8 mouse cellular contexts compared by ENCODE assay signal in genomic region chr10:81140717-81141454, GRCm38 (mm10). TPM values are rescaled to one million over a fixed set of nuclear protein-coding genes. Genes with fewer than 3 reads are reported as not detected.
A peak's percentile ranks its signal among the peaks of the same experiment; 100 is the strongest.
DNase-seq lines count a peak whose midpoint lies in the region; ATAC-seq and TF ChIP-seq lines count a peak whose summit lies in the region.

No protein-coding gene starts in this region.

- TF ChIP-seq POLR2A in spleen, adult 2 months (IDR thresholded peaks at IDR 0.05; ENCODE audit: low read depth, low read length): no peak

- H3K9ac ChIP-seq in forebrain, embryonic 14.5 days (ENCODE audit: low read length): peak overlapping the region; percentile 29; the same call in 1 of the 2 replicates
- peak overlapping the region; percentile 87 for H3K9ac ChIP-seq in intestine, postnatal 0 days (ENCODE audit: low read depth, low read length)

- H3K4me1 ChIP-seq in spleen, adult 2 months (ENCODE audit: control insufficient read depth, insufficient read depth, insufficient read length): peaks cover 31% of the 10 kb centered on the region; the same call in 1 of the 2 replicates
- H3K4me1 ChIP-seq in forebrain, embryonic 14.5 days (ENCODE audit: control insufficient read depth, insufficient read depth, low read length): peaks cover 13% of the 10 kb centered on the region
- H3K4me1 ChIP-seq in intestine, postnatal 0 days (replicated peaks; ENCODE audit: control insufficient read depth, insufficient read depth, low read length): peaks cover 16% of the 10 kb centered on the region

- 38% methylated on average over 10 of the region's 10 CpGs for WGBS in spleen, adult 2 months
- WGBS in forebrain, embryonic 14.5 days: 74% methylated on average over 10 of the region's 10 CpGs
- WGBS in intestine, postnatal 0 days: 16% methylated on average over 9 of the region's 10 CpGs

- no peaks in the 10 kb centered on the region for H3K27me3 ChIP-seq in spleen, adult 2 months (ENCODE audit: control insufficient read depth, insufficient read depth, low read length)
- peaks cover under 1% of the 10 kb centered on the region; the same call in 1 of the 2 replicates for H3K27me3 ChIP-seq in forebrain, embryonic 14.5 days (replicated peaks; ENCODE audit: control insufficient read depth, insufficient read depth, low read length)
- no peaks in the 10 kb centered on the region for H3K27me3 ChIP-seq in intestine, postnatal 0 days (replicated peaks; ENCODE audit: control insufficient read depth, insufficient read depth, low read length)

- no peak for TF ChIP-seq CTCF in spleen, adult 2 months (IDR thresholded peaks at IDR 0.05; ENCODE audit: extremely low read depth, insufficient read depth, insufficient read length, insufficient replicate concordance)
- TF ChIP-seq CTCF in intestine, postnatal 0 days (IDR thresholded peaks at IDR 0.05; ENCODE audit: low read depth): no peak

- peaks cover 23% of the 10 kb centered on the region for H3K36me3 ChIP-seq in spleen, adult 2 months (ENCODE audit: control insufficient read depth, insufficient read depth, low read length)
- H3K36me3 ChIP-seq in forebrain, embryonic 14.5 days (ENCODE audit: control insufficient read depth, insufficient read depth, low read length): peaks cover 27% of the 10 kb centered on the region
- H3K36me3 ChIP-seq in intestine, postnatal 0 days (ENCODE audit: control insufficient read depth, insufficient read depth): peaks cover 26% of the 10 kb centered on the region

- no peak for DNase-seq in spleen, adult 2 months (ENCODE audit: low read depth in 1 of 2, low spot score in 2 of 2)
- DNase-seq in spleen, postnatal 14 days (ENCODE audit: low spot score in 2 of 2): no peak
- no peak for DNase-seq in forebrain, embryonic 14.5 days (ENCODE audit: low spot score)
- DNase-seq in lung, postnatal 14 days: peak; percentile 52
- DNase-seq in right cerebral cortex, adult 18-20 months: no peak
- no peak for DNase-seq in adrenal gland, postnatal 25 days
- no peak for DNase-seq in urinary bladder, postnatal 14 days (ENCODE audit: low spot score)

- no peak for ATAC-seq in forebrain, embryonic 14.5 days
- no peak for ATAC-seq in intestine, postnatal 0 days

- 0 out of 2 replicates have a peak overlapping the region, but pooled peaks have one; percentile 21 for H3K27ac ChIP-seq in spleen, adult 2 months (ENCODE audit: insufficient read depth, low read length)
- H3K27ac ChIP-seq in forebrain, embryonic 14.5 days (ENCODE audit: low read depth, low read length): no peak overlapping the region
- H3K27ac ChIP-seq in intestine, postnatal 0 days (ENCODE audit: low read depth, low read length): peak overlapping the region; percentile 91

- H3K9me3 ChIP-seq in forebrain, embryonic 14.5 days (replicated peaks; ENCODE audit: control insufficient read depth, low read length): no peaks in the 10 kb centered on the region
- no peaks in the 10 kb centered on the region for H3K9me3 ChIP-seq in intestine, postnatal 0 days (ENCODE audit: control insufficient read depth)

- H3K4me3 ChIP-seq in spleen, adult 2 months (ENCODE audit: extremely low read depth, insufficient read depth, insufficient read length): peak overlapping the region; percentile 32; the same call in 1 of the 2 replicates
- no peak overlapping the region for H3K4me3 ChIP-seq in forebrain, embryonic 14.5 days (ENCODE audit: low read depth, low read length)
- peak overlapping the region; percentile 87 for H3K4me3 ChIP-seq in intestine, postnatal 0 days (ENCODE audit: low read depth, low read length)

- no peak overlapping the region for H3K4me2 ChIP-seq in forebrain, embryonic 14.5 days (ENCODE audit: low read length)
- H3K4me2 ChIP-seq in intestine, postnatal 0 days (replicated peaks; ENCODE audit: low read depth): peak overlapping the region; percentile 83

RNA-seq across cellular contexts. Expression of gene Zbtb7a, which starts 5.9 kb away (rescaled TPM):
- 64.6 and 95.2 TPM in 2 replicates for polyA plus RNA-seq in spleen, adult 2 months (2012; rRNA removed)
- polyA plus RNA-seq in forebrain, embryonic 14.5 days (2014; fragmentation: Nextera tagmentation; extraction: Ambion mirVana): 6.2 and 8.2 TPM in 2 replicates
- 54.1 and 67.6 TPM in 2 replicates for polyA plus RNA-seq in intestine, postnatal 0 days (2015; fragmentation: Nextera tagmentation; extraction: Ambion mirVana)
- total RNA-seq in adrenal gland, postnatal 25 days (2021): 72.8 and 96.8 TPM in 2 replicates

RNA-seq across cellular contexts. Expression of gene Pias4, which starts 26.8 kb away (rescaled TPM):
- 36.1 and 45.8 TPM in 2 replicates for polyA plus RNA-seq in spleen, adult 2 months (2012; rRNA removed)
- polyA plus RNA-seq in forebrain, embryonic 14.5 days (2014; fragmentation: Nextera tagmentation; extraction: Ambion mirVana): 44.0 and 45.5 TPM in 2 replicates
- 32.8 and 36.5 TPM in 2 replicates for polyA plus RNA-seq in intestine, postnatal 0 days (2015; fragmentation: Nextera tagmentation; extraction: Ambion mirVana)
- total RNA-seq in adrenal gland, postnatal 25 days (2021): 33.1 and 36.9 TPM in 2 replicates

RNA-seq across cellular contexts. Expression of gene Map2k2, which starts 35.2 kb away (rescaled TPM):
- polyA plus RNA-seq in spleen, adult 2 months (2012; rRNA removed): 135 and 201 TPM in 2 replicates
- polyA plus RNA-seq in forebrain, embryonic 14.5 days (2014; fragmentation: Nextera tagmentation; extraction: Ambion mirVana): 180 and 203 TPM in 2 replicates
- polyA plus RNA-seq in intestine, postnatal 0 days (2015; fragmentation: Nextera tagmentation; extraction: Ambion mirVana): 258 and 259 TPM in 2 replicates
- 182 and 184 TPM in 2 replicates for total RNA-seq in adrenal gland, postnatal 25 days (2021)

RNA-seq across cellular contexts. Expression of gene Eef2, which starts 35.5 kb away (rescaled TPM):
- 1,457 and 1,736 TPM in 2 replicates for polyA plus RNA-seq in spleen, adult 2 months (2012; rRNA removed)
- polyA plus RNA-seq in forebrain, embryonic 14.5 days (2014; fragmentation: Nextera tagmentation; extraction: Ambion mirVana): 474 and 520 TPM in 2 replicates
- polyA plus RNA-seq in intestine, postnatal 0 days (2015; fragmentation: Nextera tagmentation; extraction: Ambion mirVana): 286 and 316 TPM in 2 replicates
- 1,495 and 1,572 TPM in 2 replicates for total RNA-seq in adrenal gland, postnatal 25 days (2021)

RNA-seq across cellular contexts. Expression of gene Dapk3, which starts 41.9 kb away (rescaled TPM):
- polyA plus RNA-seq in spleen, adult 2 months (2012; rRNA removed): 58.0 and 84.5 TPM in 2 replicates
- 49.0 and 50.0 TPM in 2 replicates for polyA plus RNA-seq in forebrain, embryonic 14.5 days (2014; fragmentation: Nextera tagmentation; extraction: Ambion mirVana)
- 50.5 and 53.4 TPM in 2 replicates for polyA plus RNA-seq in intestine, postnatal 0 days (2015; fragmentation: Nextera tagmentation; extraction: Ambion mirVana)
- 70.8 and 76.5 TPM in 2 replicates for total RNA-seq in adrenal gland, postnatal 25 days (2021)
